Mouse (Mus musculus) megakaryocyte-erythroid progenitor cell, adult 5-6 weeks (primary cell): ENCODE measurements around the gene Pigt. TPM values are rescaled to one million over a fixed set of nuclear protein-coding genes. Genes with fewer than 3 reads are reported as not detected.
A peak's percentile ranks its signal among the peaks of the same experiment; 100 is the strongest.

Source experiments
- ATAC-seq: replicated peaks from 2 replicates; pipeline ENCODE4 v1.8.0; 2016; ENCODE audit warnings: mild to moderate bottlenecking, inconsistent platforms; ENCODE audit not compliant: severe bottlenecking, poor library complexity, low FRiP score, low TSS enrichment
- total RNA-seq, 2 experiments: library from RNA; stranded (forward) in 1 of 2; stranded (reverse) in 1 of 2; fragments of 200-1000, 215-1000 nt in 1 of 2; fragments of >200 nt in 1 of 2; fragmentation: Nextera tagmentation in 1 of 2; gene quantifications; 2 replicates each; pipeline ENCODE4 v1.2.3; 2014 to 2017

Gene Pigt
- total RNA-seq (2014; fragmentation: Nextera tagmentation) = 76.4 and 89.3 TPM in 2 replicates
- total RNA-seq (2017) = 16.3 and 36.6 TPM in 2 replicates

GRCm38 (mm10) chr2:164496847-164497690 is at the start of gene Pigt:
TSS of gene Pigt (plus strand) at chr2:164497520.
- peak; percentile 98 for ATAC-seq

DNA sequence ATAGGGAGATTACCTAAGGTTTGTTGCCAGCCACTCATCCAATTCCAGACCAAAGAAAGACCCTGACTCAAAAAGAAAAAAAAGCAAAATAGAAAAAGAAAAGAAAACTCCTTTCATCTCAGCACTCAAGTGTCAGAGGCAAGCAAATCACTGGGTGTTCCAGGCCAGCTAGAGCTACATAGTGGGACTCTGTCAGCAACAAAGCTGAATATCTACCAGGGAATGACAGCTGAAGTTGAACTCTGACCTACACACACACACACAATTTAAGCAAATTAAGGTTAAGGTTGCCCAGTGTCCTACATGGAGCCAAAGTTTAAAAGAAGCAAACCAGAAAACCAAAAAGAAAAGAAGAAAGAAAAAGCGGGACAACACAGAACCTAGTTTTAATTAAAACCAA is 49.2 kb upstream of the Pigt start:
- ATAC-seq = no peak

DNA sequence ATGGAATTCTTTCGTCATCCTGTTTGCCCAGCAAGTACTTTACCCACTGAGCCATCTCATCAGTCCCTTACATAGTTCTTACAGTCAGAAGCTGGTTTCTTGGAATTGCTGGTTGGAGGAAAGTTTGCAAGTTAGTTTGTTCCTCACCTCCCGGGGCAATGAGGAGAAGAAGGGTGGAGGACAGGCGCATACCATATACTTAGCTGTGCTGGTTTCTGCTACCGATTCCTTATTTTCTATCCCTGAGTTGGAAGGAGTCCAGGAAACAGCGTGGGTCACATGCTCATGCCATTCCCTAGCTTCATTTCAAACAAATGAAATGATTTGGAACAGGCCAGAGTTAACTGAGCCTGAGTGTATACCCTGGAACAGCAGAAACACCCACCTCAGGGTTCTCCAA is 48.4 kb upstream of the Pigt start:
- no peak for ATAC-seq

DNA sequence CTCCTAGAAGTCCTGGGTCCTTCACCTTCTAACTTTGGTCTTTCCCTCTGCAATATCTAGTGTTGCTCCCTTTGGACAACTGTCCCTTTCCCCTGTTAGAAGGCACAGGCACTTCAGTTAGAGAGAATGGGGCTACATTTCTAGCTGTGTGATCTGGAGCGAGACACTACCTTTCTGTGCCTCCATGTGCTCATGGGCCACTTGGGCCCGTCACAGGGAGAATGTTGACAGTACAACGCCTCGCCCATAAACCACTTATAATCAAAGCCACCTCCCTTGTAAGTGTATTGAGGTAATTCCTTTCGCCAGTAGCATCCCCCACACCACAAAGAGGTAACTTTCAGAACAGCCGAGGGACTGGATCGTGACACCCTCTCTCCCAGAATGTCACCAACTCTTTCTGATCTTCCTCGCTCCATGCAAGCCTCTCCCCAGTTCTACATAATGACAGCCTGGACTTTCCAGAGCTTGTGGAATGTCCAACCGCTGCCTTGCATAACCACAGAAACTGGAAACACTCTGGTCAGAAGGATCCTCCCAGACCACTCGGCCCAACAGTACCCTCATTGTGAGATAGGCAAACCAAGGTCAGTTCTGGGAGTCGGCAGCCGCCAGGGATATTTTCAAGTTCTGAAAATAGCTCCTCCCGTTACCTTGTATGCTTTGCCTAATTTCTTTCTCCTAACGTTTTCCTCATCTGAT is 47.8 kb upstream of the Pigt start:
- no peak for ATAC-seq

GRCm38 (mm10) chr2:164452000-164452676 is 45.2 kb upstream of the Pigt start:
- ATAC-seq = no peak

DNA sequence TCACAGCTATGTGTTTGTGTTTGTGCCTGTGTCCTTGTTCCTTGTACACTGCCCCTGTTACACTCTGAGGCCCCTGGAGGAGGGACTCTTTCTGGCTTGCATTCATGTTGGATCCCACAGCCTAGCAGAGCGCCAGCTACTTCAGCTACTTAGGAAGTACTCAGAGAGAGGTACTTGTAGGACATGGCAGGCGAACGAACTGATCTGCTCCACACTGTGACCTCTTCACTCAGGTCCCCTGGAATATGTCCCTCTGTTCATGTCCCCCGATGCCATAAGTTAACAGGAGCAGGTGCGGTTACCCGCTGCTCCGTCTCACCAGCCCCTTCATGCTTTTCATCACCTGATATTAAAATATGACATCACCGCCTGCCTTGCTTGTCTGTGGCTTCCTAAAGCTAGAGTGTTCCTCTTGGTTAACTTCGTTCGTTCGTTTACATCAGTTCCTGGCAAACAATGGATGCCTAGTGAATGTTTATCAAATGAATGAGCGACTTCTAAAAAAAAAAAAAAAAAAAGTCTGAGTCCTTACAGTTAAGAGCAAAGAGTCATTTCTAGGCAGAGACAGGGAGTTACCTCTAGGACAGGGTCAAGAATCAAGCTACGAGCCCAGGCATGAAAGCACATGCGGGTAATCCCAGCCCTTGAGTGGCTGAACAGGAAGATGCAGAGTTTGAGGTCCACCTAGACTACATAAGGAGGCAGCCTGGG is 44.1 kb upstream of the Pigt start:
- no peak for ATAC-seq

- ATAC-seq = no peak
These were observed 43.3 kb upstream of the Pigt start for GRCm38 (mm10) chr2:164453887-164454500.

GRCm38 (mm10) chr2:164454846-164455245 is 42.5 kb upstream of the Pigt start:
- ATAC-seq = no peak

- ATAC-seq = no peak
These were observed 41.7 kb upstream of the Pigt start for GRCm38 (mm10) chr2:164455421-164456190.

GRCm38 (mm10) chr2:164456413-164456812 is 40.9 kb upstream of the Pigt start:
- no peak for ATAC-seq

DNA sequence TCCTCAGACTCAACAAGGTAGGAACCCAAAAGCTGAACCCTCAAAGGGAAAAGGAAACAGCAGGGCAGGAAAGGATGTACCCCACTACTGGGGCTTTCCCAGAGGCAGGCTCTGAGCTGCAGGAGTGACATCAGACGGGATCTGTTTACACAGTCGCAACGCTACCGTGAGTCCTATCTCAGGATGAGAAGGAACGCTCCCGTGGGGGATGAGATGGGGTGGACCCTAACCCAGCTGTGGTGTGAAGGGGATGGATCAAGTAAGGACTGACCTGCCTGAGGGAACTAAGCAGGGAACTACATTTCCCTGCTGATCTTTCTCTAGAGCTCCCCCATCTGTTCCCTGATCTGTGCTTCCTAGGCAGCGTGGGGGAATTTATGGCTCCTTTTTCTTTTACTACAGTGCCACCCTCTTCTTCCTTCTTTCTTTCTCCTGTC is 40.4 kb upstream of the Pigt start, which contains the start of gene Sys1:
Sys1 (plus strand) TSS at position 101 of the 437 bp plus-strand sequence.
- ATAC-seq = no peak

GRCm38 (mm10) chr2:164457942-164458341 is 39.4 kb upstream of the Pigt start:
- no peak for ATAC-seq

DNA sequence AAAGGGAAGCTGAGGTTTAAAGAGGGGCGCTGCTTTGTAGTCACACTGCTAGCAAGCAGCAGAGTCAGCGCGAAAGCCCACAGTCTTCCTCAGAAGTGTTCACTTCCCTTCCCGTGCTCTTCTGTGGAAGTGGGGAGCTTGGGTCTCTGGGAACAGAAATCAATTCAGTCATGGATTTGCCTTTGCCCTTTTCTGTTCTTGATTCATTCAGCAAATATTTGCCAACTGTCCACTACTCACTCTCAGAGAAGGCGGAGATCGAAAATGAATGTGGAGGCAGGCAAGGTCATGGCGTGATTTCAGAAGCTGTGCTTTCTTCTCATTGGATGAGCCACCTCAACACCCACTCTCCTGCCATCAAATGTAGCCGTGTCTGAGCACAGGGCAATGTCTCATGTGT is 38.8 kb upstream of the Pigt start:
- ATAC-seq = no peak

GRCm38 (mm10) chr2:164460745-164461551 is 36.4 kb upstream of the Pigt start, which contains the start of gene Gm20458:
TSS of gene Gm20458 (plus strand) at chr2:164460967.
- ATAC-seq = peak; percentile 98

DNA sequence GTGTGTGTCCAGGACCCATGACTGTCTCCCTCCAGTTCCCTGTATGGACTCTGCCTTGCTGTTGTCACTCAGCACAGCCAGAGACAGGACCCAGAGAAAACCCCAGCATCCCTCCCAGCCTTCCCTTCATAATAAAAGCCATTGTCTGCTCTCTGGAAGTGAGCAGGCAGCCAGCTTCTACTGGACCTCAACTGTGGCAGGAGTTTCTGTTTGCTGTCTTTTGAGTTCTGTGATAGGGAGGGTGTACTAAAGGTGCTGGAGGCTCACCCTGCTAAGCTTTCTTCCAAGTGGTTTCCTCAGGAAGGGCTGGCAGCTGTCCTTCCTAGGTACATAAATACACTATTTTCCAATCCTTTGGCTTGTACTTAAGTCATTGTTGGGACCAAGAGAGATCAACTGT is 32.2 kb upstream of the Pigt start:
- no peak for ATAC-seq

DNA sequence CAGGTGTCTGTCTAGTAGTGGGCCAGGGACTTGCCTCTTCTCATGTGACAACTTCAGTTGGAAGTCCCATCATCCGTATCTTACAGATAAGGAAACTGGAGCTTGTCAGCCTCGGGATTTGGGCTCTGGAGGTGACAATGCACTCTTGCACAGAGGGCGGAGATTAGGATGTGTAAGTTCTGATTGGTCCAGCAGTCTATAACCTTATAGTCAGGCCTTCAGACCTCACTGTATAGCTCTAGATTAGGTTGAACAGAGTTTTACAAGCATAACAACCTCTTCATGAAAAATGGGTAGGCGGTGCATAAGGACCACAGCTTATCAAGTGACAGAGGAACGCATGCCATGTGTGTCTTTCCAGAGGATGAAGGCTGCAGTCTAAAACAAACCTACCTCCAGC is 30.5 kb upstream of the Pigt start:
- ATAC-seq = peak; percentile 69

DNA sequence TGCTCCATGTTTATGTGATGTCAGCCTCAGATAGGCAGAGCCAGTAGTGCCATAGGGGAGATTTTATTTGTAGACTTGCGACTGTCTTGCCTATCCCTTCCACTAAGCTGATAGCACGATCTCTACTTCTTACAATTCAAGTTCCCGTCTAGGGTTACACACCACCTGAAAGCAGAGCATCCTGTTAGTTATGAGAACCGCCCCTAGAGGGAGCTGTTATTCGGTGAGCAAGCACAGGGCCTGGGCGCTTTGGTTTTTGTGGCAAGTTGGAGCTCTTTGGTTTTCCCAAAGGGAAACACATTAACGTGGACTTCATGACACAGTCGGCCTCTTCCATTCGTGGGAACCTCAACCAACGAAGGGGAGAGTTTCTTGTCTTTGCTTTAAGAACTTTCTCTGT is 27.1 kb upstream of the Pigt start:
- peak; percentile 62 for ATAC-seq
